Mouse (Mus musculus) myocyte (in vitro differentiated cells): ENCODE data around the gene 2900011O08Rik.

Experiments used
- CEBPB ChIP-seq: IDR thresholded peaks from 2 replicates; pipeline ENCODE4 v1.6.1; 2011; ENCODE audit warnings: mild to moderate bottlenecking, moderate library complexity; ENCODE audit not compliant: poor library complexity, insufficient read depth, severe bottlenecking
- E2F4 ChIP-seq: IDR thresholded peaks from one replicate; pipeline ENCODE4 v1.6.1; 2011; ENCODE audit warnings: mild to moderate bottlenecking, control low read depth, moderate library complexity; ENCODE audit not compliant: insufficient read depth
- MAX ChIP-seq: IDR thresholded peaks from one replicate; pipeline ENCODE4 v1.6.1; 2011; ENCODE audit warnings: low read depth, mild to moderate bottlenecking, control low read depth
- MYOD1 ChIP-seq, 3 experiments: IDR thresholded peaks; one replicate each; pipeline ENCODE4 v1.6.1; 2011; ENCODE audit warnings: control low read depth in 2 of 3, low read depth in 2 of 3, mild to moderate bottlenecking in 2 of 3, moderate library complexity in 1 of 3; ENCODE audit not compliant: insufficient read length in 2 of 3, control insufficient read depth in 1 of 3
- MYOG ChIP-seq, 3 experiments: IDR thresholded peaks; one replicate each; pipeline ENCODE4 v1.6.1; 2011; ENCODE audit warnings: control low read depth in 2 of 3, low read depth in 2 of 3, mild to moderate bottlenecking in 2 of 3; ENCODE audit not compliant: insufficient read length in 2 of 3, control insufficient read depth in 1 of 3, insufficient read depth in 1 of 3
- POLR2A ChIP-seq: IDR thresholded peaks from one replicate; pipeline ENCODE4 v1.6.1; 2011; ENCODE audit warnings: low read depth, mild to moderate bottlenecking, control low read depth, moderate library complexity; ENCODE audit not compliant: insufficient read length
- POLR2AphosphoS2 ChIP-seq: IDR thresholded peaks from one replicate; pipeline ENCODE4 v1.6.1; 2011; ENCODE audit warnings: low read depth, control low read depth; ENCODE audit not compliant: insufficient read length
- REST ChIP-seq: IDR thresholded peaks from one replicate; pipeline ENCODE4 v1.6.1; 2011; ENCODE audit warnings: mild to moderate bottlenecking, control low read depth, moderate library complexity; ENCODE audit not compliant: insufficient read depth, insufficient read length
- SRF ChIP-seq: IDR thresholded peaks from one replicate; pipeline ENCODE4 v1.6.1; 2011; ENCODE audit warnings: low read depth; ENCODE audit not compliant: control insufficient read depth, insufficient read length
- TCF12 ChIP-seq: IDR thresholded peaks from one replicate; pipeline ENCODE4 v1.6.1; 2011; ENCODE audit warnings: mild to moderate bottlenecking, control low read depth; ENCODE audit not compliant: poor library complexity, insufficient read depth, severe bottlenecking
- TCF3 ChIP-seq: IDR thresholded peaks from one replicate; pipeline ENCODE4 v1.6.1; 2011; ENCODE audit warnings: low read depth, control low read depth; ENCODE audit not compliant: insufficient read length
- USF1 ChIP-seq: IDR thresholded peaks from one replicate; pipeline ENCODE4 v1.6.1; 2011; ENCODE audit warnings: low read depth, mild to moderate bottlenecking, control low read depth, moderate library complexity

DNA sequence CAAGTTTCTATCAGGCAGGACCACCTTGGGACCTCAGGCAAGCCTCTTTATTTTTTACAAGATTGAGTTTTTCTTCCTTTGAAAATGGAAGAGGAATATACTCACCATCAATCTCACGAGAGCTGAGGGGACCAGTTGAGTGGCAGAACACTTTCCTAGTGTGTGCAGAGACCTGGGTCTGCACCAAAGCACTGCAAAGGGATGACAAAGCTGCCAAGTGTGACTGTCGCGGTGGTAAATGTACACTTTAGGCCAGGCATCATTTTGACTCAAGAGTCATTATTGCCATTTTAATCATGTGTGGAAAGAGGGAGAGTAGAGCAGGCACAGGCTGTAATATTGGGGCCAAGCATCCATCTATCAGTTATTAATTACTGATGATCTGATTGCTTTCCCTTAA, 102.9 kb downstream of the 2900011O08Rik start:
- TF ChIP-seq USF1, result no peak
- TF ChIP-seq TCF12, result no peak
- no peak for TF ChIP-seq POLR2A
- TF ChIP-seq POLR2AphosphoS2, result no peak
- no peak for TF ChIP-seq MAX
- TF ChIP-seq MYOG (IDR thresholded peaks at IDR 0.05; ENCODE audit: control insufficient read depth in 1 of 3, insufficient read depth in 1 of 3, insufficient read length in 2 of 3, low read depth in 2 of 3), result no peak
- TF ChIP-seq E2F4, result no peak
- no peak for TF ChIP-seq MYOD1 (IDR thresholded peaks at IDR 0.05; ENCODE audit: control insufficient read depth in 1 of 3, insufficient read length in 2 of 3, low read depth in 2 of 3)
- no peak for TF ChIP-seq CEBPB
- TF ChIP-seq REST, result no peak
- no peak for TF ChIP-seq TCF3
- TF ChIP-seq SRF, result no peak
